ENCODE assay signal across 27 mouse cellular contexts in genomic region chr7:66397288-66397687, GRCm38 (mm10). TPM values are rescaled to one million over a fixed set of nuclear protein-coding genes. Genes with fewer than 3 reads are reported as not detected.
"Had no signal": no experiment of that assay in that cellular context is flagged by ENCODE, and none has a peak within 500 bp of the region (broad histone marks: within the 10 kb centered on the region; RNA-seq: fewer than 3 reads in every experiment).

No protein-coding gene starts in this region.

- H3K36me3 ChIP-seq: liver, embryonic 13.5 days; midbrain, embryonic 13.5 days had no signal

- H3K4me2 ChIP-seq: liver, embryonic 13.5 days; midbrain, embryonic 13.5 days had no signal

- DNase-seq: layer of hippocampus, postnatal 36 days; liver, embryonic 13.5 days; lung, adult 2 months; right cerebral cortex, adult 18-20 months; right cerebral cortex, postnatal 14 days; right cerebral cortex, postnatal 4 days; thymus, adult 2 months; thymus, postnatal 14 days; thymus, postnatal 4 days had no signal

- H3K9me3 ChIP-seq: liver, embryonic 13.5 days; midbrain, embryonic 13.5 days had no signal

- H3K4me3 ChIP-seq: left cerebral cortex, adult 2 months; liver, embryonic 13.5 days; midbrain, embryonic 13.5 days had no signal

- ATAC-seq: midbrain, embryonic 13.5 days; midbrain, embryonic 16.5 days had no signal

- H3K27me3 ChIP-seq: liver, embryonic 13.5 days; midbrain, embryonic 13.5 days had no signal

- H3K27ac ChIP-seq: left cerebral cortex, adult 2 months; liver, embryonic 13.5 days; macrophage; midbrain, embryonic 13.5 days; stomach, postnatal 0 days had no signal

- H3K4me1 ChIP-seq: liver, embryonic 13.5 days had no signal

- H3K9ac ChIP-seq: liver, embryonic 13.5 days; midbrain, embryonic 13.5 days had no signal

RNA-seq across cellular contexts. Expression of gene Aldh1a3, which starts 30.0 kb away (rescaled TPM):
- polyA plus RNA-seq: macrophage had no signal

RNA-seq across cellular contexts. Expression of gene Gm10974, which starts 31.6 kb away (rescaled TPM):
- total RNA-seq: layer of hippocampus, adult 8-10 months; layer of hippocampus, postnatal 10 days; layer of hippocampus, postnatal 36 days; left cerebral cortex, adult 2 months; left cerebral cortex, postnatal 10 days; left cerebral cortex, postnatal 36 days; liver, adult 2 months; megakaryocyte, adult 5-6 weeks had no signal
- polyA plus RNA-seq: limb, embryonic 11.5 days; limb, embryonic 14.5 days; liver, adult 2 months; liver, embryonic 13.5 days; liver, embryonic 16.5 days; lung, adult 2 months; lung, embryonic 16.5 days; macrophage; midbrain, embryonic 13.5 days; midbrain, embryonic 16.5 days; neural tube, embryonic 11.5 days; neural tube, embryonic 14.5 days; stomach, embryonic 14.5 days; stomach, postnatal 0 days; thymus, adult 2 months had no signal
